Mouse (Mus musculus) ES-E14 (cell line): ENCODE measurements at regions not wholly inside any gene's neighbourhood (a gene's known extent, or its start where the extent isn't known, plus 50 kb on each side); places are given as distances from the start of the nearest gene placed in this dataset.

Experiments used
- DNase-seq: peaks from one replicate; pipeline ENCODE4 v3.0.0-alpha.2; 2013; ENCODE audit warnings: low read depth, low spot score
- H3K27ac ChIP-seq: 2 replicates; pipeline ENCODE4 v1.5.1; 2012; ENCODE audit warnings: low read depth, mild to moderate bottlenecking, low read length, moderate library complexity, mixed read lengths; ENCODE audit not compliant: poor library complexity, insufficient read depth, severe bottlenecking
- H3K36me3 ChIP-seq: 2 replicates; pipeline ENCODE4 v1.6.1; 2012; ENCODE audit warnings: mild to moderate bottlenecking, low read length, moderate library complexity, mixed read lengths; ENCODE audit not compliant: control insufficient read depth, poor library complexity, insufficient read depth, severe bottlenecking
- H3K4me1 ChIP-seq, 2 experiments: fragments of 150-350 bp in 1 of 2; sonication (generic) in 1 of 2; 2 replicates each; pipeline ENCODE4 v1.6.1; 2012; ENCODE audit warnings: low read length in 2 of 2, mild to moderate bottlenecking in 1 of 2, mixed read lengths in 1 of 2; ENCODE audit not compliant: control insufficient read depth in 2 of 2, insufficient read depth in 2 of 2, poor library complexity in 1 of 2
- H3K4me3 ChIP-seq, 2 experiments: fragments of 150-350 bp in 1 of 2; sonication (generic) in 1 of 2; 2 replicates each; pipeline ENCODE4 v1.5.1; 2012; ENCODE audit warnings: low read length in 2 of 2, low read depth in 1 of 2, mild to moderate bottlenecking in 1 of 2, mixed read lengths in 1 of 2; ENCODE audit not compliant: insufficient read depth in 1 of 2, poor library complexity in 1 of 2, severe bottlenecking in 1 of 2
- H3K9ac ChIP-seq: 2 replicates; pipeline ENCODE4 v1.6.1; 2012; ENCODE audit warnings: low read depth, mild to moderate bottlenecking, low read length, mixed read lengths; ENCODE audit not compliant: poor library complexity, insufficient read depth, severe bottlenecking
- H3K9me3 ChIP-seq: fragments of 150-350 bp; sonication (generic); 2 replicates; pipeline ENCODE4 v1.6.1; 2012; ENCODE audit warnings: low read depth, mild to moderate bottlenecking, low read length; ENCODE audit not compliant: control insufficient read depth, insufficient read depth
- CHD2 ChIP-seq: IDR thresholded peaks from 2 replicates; pipeline ENCODE4 v1.6.1; 2014; ENCODE audit warnings: mild to moderate bottlenecking, low read depth, low read length, inconsistent platforms
- HCFC1 ChIP-seq: IDR thresholded peaks from 2 replicates; pipeline ENCODE4 v1.6.1; 2012; ENCODE audit warnings: low read length, inconsistent platforms, borderline replicate concordance; ENCODE audit not compliant: insufficient read depth
- MAFK ChIP-seq: IDR thresholded peaks from 2 replicates; pipeline ENCODE4 v1.6.1; 2014; ENCODE audit warnings: mild to moderate bottlenecking, low read depth, low read length, inconsistent platforms; ENCODE audit not compliant: insufficient read depth
- ZC3H11A ChIP-seq: IDR thresholded peaks from 2 replicates; pipeline ENCODE4 v1.6.1; 2012; ENCODE audit warnings: low read depth, mild to moderate bottlenecking, inconsistent platforms, low read length, borderline replicate concordance
- ZNF384 ChIP-seq: IDR thresholded peaks from 2 replicates; pipeline ENCODE4 v1.6.1; 2012; ENCODE audit warnings: low read depth, low read length, inconsistent platforms
- in situ Hi-C, 2 experiments: fragments of 600-800 bp; cut with MboI; formaldehyde crosslinking; loops; one replicate each; pipeline ENCODE4 v1.15.1; 2025; ENCODE audit warnings: low sequenced_read_pairs in 2 of 2, inconsistent platforms in 1 of 2; ENCODE audit not compliant: unreplicated experiment in 2 of 2

DNA sequence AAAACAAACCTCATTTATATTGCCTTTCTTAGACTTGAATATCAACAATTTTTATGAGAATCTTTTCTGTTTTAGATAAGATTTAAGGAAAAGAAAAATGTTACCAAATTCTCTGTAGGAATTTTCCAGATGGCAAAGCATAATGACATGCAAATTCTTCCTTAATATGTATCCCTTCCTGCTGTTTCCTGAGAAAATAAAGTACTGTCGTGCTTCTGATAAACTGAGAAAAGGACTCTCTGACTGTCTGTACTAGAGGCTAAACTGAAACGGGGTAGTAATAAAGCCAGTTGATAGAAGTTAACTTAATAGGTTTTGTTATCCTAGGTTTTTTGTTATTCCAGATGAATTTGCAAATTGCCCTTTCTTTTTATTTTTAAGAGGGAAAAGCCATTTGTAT lies 1208.4 kb upstream of the Cited2 start:
- Histone ChIP-seq H3K9ac (no peak overlapping the region), H3K4me1 (no peaks in the 10 kb centered on the region), H3K36me3 (no peaks in the 10 kb centered on the region), H3K4me3 (no peak overlapping the region), H3K27ac (no peak overlapping the region), H3K9me3 (no peaks in the 10 kb centered on the region)
- no peak for DNase-seq
- no peak for TF ChIP-seq ZC3H11A
- TF ChIP-seq HCFC1: no peak
- no peak for TF ChIP-seq MAFK
- TF ChIP-seq CHD2: no peak
- TF ChIP-seq ZNF384: no peak
- in situ Hi-C loops: no loop called here

DNA sequence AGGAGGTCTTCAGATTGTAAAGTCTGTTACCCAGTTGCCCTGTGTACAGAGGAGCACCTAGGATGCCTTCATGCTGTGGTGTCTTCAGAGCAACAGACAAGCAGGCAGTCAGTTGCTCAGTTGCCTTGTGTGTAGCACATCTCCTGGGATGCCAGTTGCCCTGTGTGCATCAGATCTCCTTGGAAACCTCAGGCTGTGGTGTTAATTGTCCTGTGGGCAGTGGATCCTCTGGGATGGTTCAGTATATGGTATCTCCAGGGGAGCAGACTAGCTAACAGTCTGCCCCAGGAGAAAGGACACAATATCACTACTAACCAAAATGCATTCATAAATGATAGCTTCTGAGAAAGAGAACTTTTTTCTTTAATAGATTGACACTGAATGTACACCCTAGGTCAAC lies 1201.1 kb upstream of the Cited2 start:
- in situ Hi-C loops: no loop called here
- H3K9me3 ChIP-seq: no peaks in the 10 kb centered on the region

DNA sequence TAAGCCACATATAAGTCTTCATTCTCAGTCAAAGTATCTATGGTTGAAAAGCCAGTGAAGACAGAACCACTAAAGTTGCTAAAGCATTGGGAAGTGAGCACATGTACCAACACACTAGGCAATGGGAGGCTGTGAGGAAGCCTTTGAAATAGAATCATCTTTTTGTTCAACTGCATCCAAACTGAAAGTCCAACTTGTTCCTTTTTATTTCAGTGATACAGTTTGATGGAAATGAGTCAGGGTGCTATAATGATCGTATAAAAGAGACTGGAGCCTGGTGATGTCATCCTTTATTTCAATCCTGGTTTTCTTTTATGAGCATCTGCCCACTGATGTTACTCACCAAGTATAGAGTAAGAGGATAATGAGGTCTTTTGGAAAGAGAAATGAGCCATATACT lies 1198.9 kb upstream of the Cited2 start:
- in situ Hi-C loops: no loop called here
- no peak overlapping the region for H3K4me3 ChIP-seq
- no peak overlapping the region for H3K27ac ChIP-seq
- H3K9ac ChIP-seq: no peak overlapping the region
- no peak for DNase-seq
- no peaks in the 10 kb centered on the region for H3K36me3 ChIP-seq
- H3K4me1 ChIP-seq: no peaks in the 10 kb centered on the region
- no peak for TF ChIP-seq ZC3H11A
- no peaks in the 10 kb centered on the region for H3K9me3 ChIP-seq

More for the DNA sequence above, 1201.1 kb upstream of the Cited2 start:
- no peak overlapping the region for H3K4me3 ChIP-seq
- no peaks in the 10 kb centered on the region for H3K4me1 ChIP-seq
- H3K36me3 ChIP-seq: no peaks in the 10 kb centered on the region
- no peak overlapping the region for H3K27ac ChIP-seq
- no peak overlapping the region for H3K9ac ChIP-seq
- no peak for TF ChIP-seq HCFC1
- no peak for TF ChIP-seq MAFK
- no peak for TF ChIP-seq ZNF384
- DNase-seq: no peak

DNA sequence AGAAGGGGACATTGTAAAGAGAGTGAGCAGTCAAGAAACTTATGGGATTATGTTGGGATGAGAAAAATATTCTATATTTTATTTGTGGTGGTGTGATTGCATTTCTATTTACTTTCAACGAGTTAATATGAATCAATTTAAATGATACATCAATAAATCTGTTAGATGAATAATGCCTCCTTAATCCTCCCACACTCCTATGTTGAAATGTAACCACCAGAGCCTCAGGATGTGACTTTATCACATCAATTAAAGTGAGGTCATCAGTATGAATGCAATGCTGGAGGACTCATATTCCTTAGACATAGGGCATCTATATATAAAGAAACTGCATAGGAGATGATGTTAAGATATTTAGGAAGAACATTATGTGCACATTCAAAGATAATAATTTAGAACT lies 1195.3 kb upstream of the Cited2 start:
- TF ChIP-seq ZNF384 (no peak), MAFK (no peak), HCFC1 (no peak), ZC3H11A (no peak), CHD2 (no peak)
- Histone ChIP-seq H3K4me3 (no peak overlapping the region), H3K36me3 (no peaks in the 10 kb centered on the region), H3K9ac (no peak overlapping the region), H3K9me3 (no peaks in the 10 kb centered on the region), H3K27ac (no peak overlapping the region), H3K4me1 (no peaks in the 10 kb centered on the region)
- DNase-seq: no peak
- in situ Hi-C loops: no loop called here

DNA sequence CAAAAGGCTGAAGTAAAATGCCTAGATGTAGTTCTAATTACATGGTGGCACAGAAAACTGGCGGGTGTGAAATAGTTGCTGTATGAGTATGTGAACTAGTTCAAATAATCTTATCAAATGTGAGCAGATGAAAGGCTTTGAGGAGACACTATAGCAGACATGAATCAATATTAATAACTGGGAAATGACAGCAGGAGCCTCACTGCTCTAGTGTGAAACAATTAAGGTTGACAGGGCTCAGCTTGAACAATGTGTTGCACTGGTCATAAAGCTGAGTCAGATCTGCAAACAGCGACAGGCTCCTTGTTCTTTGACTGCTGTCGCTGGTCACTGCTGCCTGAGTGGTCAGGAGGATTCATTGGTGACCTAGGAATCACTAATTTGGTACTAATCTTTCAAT lies 1185.4 kb upstream of the Cited2 start:
- no peaks in the 10 kb centered on the region for H3K9me3 ChIP-seq
- DNase-seq: no peak
- H3K9ac ChIP-seq: no peak overlapping the region
- H3K36me3 ChIP-seq: no peaks in the 10 kb centered on the region
- H3K4me1 ChIP-seq: no peaks in the 10 kb centered on the region
- in situ Hi-C loops: no loop called here
- no peak overlapping the region for H3K4me3 ChIP-seq
- TF ChIP-seq HCFC1: no peak
- no peak overlapping the region for H3K27ac ChIP-seq
